Mouse (Mus musculus) embryo, embryonic 10.5 days (tissue): ENCODE results near the gene Ppp1r1b.
A peak's percentile ranks its signal among the peaks of the same experiment; 100 is the strongest.

Experiments used
- DNase-seq: peaks from one replicate; pipeline ENCODE4 v3.0.0-alpha.2; 2015; ENCODE audit warnings: low spot score

Gene Ppp1r1b

DNA sequence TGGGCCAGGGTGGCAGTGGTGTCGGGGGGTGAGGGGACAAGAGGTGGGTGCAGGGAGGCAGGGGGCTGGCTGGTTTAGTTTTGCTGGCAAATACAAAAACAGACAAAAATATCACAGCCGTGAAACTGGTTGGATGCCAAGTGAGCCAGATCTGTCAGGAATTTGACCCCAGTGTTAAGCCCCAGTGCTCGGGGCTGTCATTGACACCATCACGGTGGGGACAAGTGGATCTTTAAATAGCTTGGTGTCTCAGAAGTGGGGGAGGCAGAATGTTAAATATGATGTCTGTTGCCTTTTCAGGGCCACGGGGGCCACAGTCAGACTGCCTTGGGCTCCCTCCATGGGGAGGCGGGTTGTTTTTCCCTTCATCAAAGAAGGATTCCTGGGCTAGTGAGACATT is 46.1 kb downstream of the Ppp1r1b start:
- no peak for DNase-seq

DNA sequence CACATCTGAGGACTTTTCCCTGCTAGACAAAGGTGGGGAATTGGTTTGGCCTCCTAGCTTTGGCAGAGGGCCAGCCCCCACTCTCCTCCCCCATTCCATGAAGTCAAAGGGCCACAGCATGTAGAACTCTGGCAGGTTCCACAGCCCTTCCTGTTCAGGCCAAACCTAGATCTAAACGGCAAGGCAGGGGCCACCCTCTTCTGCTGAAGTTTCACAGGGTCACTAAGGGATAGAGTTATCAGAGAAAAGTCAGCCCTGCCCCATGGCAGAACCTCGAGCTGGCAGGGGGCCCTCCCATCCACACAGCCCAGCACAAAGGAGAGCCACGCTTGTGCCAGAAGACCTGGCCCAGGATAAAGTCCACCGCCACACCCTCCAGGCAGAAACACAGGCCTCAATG is 46.8 kb downstream of the Ppp1r1b start:
- DNase-seq: no peak

DNA sequence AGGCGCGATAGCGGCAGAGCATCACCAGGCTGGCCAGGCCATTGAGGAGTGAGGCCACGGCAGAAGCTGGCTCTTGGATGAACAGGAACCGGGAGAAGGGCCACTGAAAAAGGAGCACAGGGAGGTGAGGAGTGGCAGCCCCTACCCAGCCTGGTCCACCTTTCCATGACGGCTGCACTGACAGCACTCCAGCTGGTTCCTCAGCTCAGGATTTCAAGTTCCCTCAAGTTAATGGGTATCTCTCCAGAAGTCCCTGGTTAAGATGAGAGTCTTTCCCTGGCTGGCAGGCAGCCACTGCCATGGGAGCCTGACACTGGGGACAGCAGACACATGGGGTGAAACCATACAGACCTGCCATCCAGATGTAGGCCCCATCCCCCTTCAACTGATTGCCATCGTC is 49.7 kb downstream of the Ppp1r1b start:
- DNase-seq: no peak

DNA sequence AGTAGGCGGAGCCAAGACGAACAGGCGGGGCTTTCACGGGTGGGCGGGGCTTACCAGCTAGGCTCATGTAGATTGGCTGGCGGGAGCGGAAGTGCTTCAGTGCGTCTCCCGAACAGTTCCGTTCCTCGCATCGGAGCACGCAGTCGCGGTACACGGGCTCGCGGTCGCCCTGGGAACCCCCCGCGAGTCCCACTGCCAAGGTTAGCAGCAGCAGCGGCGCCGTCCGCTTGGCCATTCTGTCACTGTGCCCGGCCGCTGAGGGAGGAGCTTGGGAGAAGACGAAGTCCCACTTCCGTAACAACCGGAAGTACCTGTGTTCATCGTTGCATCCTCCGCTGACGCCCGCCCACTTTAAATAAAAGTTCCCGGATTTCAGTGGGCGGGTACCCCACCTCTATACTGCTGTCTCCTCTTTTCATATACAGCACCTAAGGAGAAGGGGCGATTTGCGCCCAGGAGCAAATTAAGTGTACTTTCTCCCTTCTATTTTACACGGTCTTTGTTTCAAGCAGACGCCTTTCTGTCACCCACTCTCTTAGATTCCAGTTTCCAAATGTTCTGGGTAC is 52.0 kb downstream of the Ppp1r1b start, which contains the start of gene Pgap3:
Gene Pgap3, minus strand, starts transcription at position 330 of the 566 bp plus-strand sequence.
- peak; percentile 94 for DNase-seq

DNA sequence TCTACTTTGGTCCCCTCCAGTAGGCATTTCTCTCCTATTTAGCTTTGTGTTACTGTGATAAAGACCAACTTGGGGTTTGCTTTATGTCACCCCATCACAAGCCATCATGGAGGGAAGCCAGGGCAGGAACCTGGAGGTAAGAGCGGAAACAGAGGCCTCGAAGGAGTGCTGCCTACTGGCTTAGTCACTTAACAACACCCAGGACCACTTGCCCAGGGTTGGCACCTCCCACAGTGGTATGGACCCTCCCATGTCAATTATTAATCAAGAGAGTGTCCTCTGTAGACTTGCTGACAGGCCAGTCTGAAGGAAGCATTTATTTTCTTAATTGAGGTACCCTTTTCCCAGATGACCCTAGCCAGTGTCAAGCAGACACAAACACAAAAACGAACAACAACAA is 52.6 kb downstream of the Ppp1r1b start:
- DNase-seq: no peak

DNA sequence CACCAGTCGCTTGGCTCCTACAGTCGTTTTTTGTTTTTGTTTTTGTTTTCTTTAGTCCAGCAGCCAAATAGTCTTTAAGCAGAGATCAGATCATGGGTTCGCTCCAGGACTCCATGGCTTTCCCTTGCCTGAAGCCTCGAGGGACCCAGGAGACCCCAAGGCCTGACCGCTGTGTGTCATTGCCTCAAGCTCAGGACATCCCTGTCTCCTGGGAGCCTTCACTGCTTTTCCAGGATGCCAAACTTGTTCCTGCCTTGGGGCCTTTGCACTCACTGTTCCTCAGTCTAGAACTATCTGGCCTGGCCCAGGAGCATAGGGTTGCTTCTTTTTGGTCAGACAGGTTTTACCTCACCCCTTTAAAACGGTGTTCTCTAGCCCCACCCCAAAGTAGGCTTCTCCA is 58.4 kb downstream of the Ppp1r1b start:
- no peak for DNase-seq
